Mouse (Mus musculus) embryonic stem cell, embryonic (primary cell): ENCODE results near the gene Slc48a1.

Source experiments
- CTCF ChIA-PET, 4 experiments: fragments of 300-600 bp in 2 of 4; fragments of 350-600 bp in 2 of 4; sonication (Branson Sonifier 250); formaldehyde crosslinking; loops; one replicate each; lab custom pipeline; 2022; ENCODE audit warnings: inconsistent platforms in 2 of 4; lab: Charles Lee
- POLR2A ChIA-PET, 4 experiments: fragments of 300-600 bp in 2 of 4; fragments of 350-600 bp in 2 of 4; sonication (Branson Sonifier 250); formaldehyde crosslinking; loops; one replicate each; lab custom pipeline; 2022; ENCODE audit warnings: antibody characterized with exemption in 4 of 4, inconsistent platforms in 1 of 4; lab: Charles Lee

Gene Slc48a1

DNA sequence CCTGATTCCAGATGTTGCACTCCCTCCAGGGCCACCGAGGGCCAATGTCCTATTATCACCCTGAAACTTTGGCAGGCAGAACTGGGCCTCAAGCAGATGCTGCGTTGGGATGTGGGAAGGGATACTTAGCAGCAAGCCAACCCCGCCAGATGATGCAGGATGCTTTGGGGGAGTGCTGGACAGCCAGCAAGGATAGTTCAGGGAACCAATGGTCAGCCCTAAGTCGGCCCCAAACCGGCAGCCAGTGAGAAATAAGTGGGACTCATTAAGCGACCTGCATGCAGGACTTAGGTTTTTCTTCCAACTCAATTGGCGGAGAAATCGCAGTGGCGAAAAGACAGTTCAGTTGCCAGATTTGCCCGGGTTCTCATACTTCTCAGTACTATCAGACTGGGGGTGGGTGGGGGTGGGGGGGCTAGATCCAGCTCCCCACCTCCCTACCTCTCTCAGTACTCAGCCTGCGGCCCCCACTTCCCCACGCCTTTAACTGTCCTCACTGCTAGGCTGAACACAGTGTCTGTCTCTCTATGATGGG is 52.0 kb downstream of the Slc48a1 start:
- POLR2A ChIA-PET: interaction anchor here in 3 of 4 experiments (0.6 to 1.5 kb wide), 6 partner anchors 14 to 337 kb away, joined by 3 to 5 read pairs (median 3); partner anchors contain the start of gene Ccdc184 (in 1 of the 3)
- CTCF ChIA-PET: interaction anchor here in 2 of 4 experiments (0.5 to 2.8 kb wide), 5 partner anchors 12 to 1199 kb away, joined by 3 to 35 read pairs (median 4); no protein-coding TSS in a partner anchor

DNA sequence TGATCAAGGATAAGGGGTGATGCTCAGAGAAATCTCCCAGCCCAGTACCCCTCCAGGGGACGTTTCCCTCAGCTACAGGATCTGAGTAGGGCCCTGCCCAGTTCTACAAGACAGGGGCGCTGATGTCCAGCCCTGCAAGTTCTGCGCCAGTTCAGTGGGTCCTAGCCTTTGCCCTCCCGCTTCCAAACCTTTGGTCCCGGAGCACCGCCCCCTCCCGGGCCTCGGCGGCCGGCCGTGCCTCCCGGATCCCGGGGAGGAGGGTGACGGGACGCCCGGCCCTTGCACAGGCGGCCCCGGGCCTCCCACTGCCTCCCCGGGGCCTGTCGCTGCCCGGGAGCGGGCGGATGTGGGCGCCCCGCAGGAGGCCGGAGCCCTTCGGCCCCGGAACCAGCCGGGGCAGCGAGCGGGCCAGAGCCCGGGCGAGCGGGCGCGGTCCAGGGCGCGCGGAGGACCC is 52.5 kb downstream of the Slc48a1 start:
- POLR2A ChIA-PET: interaction anchor here in 1 of 4 experiments (0.6 kb wide), 1 partner anchor 249 kb away, joined by 3 read pairs; no protein-coding TSS in a partner anchor
- CTCF ChIA-PET: interaction anchor here in 2 of 4 experiments (1.0 to 2.8 kb wide), 3 partner anchors 11 to 19 kb away, joined by 3 to 35 read pairs (median 13); no protein-coding TSS in a partner anchor

DNA sequence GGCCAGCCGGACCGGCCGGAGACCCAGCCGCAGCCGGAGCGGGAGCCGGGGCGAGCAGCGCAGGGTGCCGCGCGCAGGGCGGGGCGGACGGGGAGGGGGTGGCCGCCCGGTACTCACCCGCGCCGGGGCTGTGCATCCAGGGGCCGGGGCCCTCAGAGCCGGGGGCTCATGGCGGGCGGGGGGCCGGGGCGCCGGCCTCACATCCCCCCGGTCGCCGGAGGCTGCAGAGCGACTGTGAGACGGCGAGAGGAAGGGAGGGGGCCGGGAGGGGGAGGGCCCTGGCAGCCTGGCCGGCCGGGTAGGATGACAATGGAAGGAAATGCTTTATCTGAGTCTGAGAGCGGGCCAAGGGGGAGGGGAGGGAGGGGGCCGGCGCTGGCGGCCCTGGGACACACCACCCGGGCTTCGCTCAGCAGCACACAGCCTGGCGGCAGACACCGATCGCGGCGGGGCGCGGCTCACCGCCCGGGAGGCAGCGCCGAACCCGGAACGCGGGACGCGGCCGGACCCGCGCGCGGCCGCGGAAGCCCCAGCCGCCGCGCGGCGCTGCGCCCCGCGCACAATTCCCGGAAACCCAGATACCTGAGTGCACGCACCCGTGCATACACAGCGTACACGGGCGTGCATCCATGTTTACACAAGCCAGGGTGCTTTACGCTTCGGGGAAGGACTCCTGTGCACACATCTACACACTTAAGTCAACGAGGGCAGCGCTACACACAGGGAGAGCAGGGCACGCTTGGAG is 53.1 kb downstream of the Slc48a1 start:
- ChIA-PET CTCF (interaction anchor here in 2 of 4 experiments (1.0 to 2.7 kb wide), 3 partner anchors 11 to 19 kb away, joined by 3 to 13 read pairs (median 13); no protein-coding TSS in a partner anchor), POLR2A (no interaction called here)

DNA sequence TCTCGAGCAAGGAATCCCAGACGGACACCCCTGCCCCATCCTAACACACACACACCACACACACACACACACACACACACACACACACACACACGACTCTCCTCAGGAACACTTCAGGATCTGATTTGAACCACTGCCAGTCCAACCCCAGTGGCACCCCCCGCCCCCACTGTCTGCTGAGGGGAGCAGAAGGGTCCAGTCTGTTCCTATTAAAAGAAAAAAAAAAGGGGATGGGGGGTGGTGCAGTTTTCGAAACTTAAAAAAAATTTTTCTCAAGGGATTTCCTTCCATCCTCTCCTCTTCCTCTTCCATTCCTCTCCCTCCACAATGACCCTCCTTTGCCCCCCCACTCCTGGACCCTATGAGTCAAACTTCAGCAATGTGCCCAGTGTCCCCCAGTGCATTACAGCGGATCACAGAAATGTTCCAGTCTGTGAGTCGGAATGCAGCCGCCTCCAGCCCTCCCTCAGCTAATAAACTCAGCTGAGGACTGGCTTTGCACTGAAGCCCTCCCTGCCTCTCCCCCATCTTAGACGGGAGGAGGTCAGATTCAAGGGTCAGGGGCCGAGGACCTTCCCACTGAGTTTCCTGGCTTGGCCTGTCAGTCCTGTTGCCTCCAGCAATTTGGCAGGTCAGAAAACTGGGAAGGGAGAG is 53.8 kb downstream of the Slc48a1 start:
- ChIA-PET CTCF (interaction anchor here in 2 of 4 experiments (1.9 to 2.2 kb wide), 2 partner anchors 18 kb away, joined by 6 to 13 read pairs; no protein-coding TSS in a partner anchor), POLR2A (interaction anchor here in 2 of 4 experiments (1.5 to 2.1 kb wide), 2 partner anchors 11 to 45 kb away, joined by 4 to 7 read pairs; no protein-coding TSS in a partner anchor)

DNA sequence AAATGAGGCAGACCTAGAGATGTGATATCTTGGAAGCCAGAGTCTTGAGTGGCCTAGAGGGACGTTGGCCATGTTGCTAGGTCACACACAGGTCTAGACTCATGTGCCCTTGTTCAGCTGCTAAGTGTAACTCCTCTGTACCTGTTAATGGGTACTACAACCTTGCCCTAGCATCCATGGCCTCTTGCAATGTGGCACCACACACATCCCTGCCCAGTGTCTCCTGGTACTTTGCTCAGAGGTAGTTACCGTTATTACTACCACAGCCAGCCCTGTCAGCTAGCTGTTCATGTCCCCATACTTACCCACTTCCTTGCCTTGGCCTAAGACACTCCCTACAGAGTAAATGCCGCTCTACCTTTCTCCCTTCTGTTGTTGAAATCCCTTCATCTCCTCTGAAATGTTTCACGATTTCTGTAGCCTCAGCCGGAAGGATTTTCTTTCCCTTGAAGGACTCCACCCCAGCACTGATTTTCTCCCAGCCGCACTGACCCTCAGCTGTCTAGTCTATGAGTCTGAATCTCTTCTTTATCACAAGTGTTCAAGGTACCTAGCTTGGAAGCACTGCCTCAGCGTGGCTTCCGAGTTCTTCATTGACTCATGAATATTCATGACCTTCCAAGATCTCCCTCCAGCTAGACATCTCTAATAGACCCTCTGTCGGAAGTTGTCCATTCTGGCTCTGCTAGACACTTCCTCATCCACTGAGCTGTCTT is 54.6 kb downstream of the Slc48a1 start:
- ChIA-PET POLR2A (interaction anchor here in 2 of 4 experiments (1.5 to 2.1 kb wide), 2 partner anchors 10 to 45 kb away, joined by 4 to 7 read pairs; no protein-coding TSS in a partner anchor), CTCF (interaction anchor here in 2 of 4 experiments (0.5 to 2.2 kb wide), 4 partner anchors 17 to 687 kb away, joined by 3 to 13 read pairs (median 4); no protein-coding TSS in a partner anchor)

DNA sequence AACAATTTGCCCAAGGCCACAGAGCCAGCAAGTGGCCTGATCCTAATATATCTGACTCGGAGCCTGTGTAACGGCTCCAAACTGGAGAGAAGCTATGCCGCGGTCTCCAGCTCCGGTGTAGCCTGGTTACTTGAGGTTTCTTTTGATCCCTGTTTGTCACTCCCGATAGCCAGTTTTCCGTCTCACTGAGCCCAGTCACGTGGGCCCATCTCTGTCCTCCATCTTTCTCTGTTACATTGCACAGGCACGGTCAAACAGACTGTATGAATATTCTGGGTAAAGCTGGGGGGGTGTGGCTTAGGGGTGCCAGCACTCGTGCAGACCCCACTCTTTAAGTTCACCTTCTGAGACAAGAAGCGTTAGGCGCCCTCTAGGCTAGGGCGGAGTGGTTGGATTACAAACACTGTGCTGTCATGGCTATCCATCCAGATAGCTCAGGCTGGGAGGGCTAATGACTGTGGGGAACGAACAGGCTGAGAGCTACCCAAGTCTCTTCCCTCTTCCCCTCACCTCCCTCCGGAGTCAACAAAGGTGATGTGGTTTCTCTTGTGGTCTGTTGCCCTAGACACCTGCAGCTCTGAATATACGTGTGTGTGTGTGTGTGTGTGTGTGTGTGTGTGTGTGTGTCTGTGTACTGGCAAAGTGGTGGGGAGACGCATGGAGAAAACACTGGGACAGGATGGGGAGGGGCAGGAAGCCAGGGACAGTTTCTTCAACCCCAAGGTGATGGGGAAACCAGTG is 58.0 kb downstream of the Slc48a1 start:
- CTCF ChIA-PET: interaction anchor here (0.6 to 6.3 kb wide), 10 partner anchors 8 to 636 kb away, joined by 3 to 51 read pairs (median 4); partner anchors contain the start of genes Hdac7 (in 1 of the 4) and Tmem106c (in 1 of the 4)
- POLR2A ChIA-PET: interaction anchor here in 3 of 4 experiments (0.6 to 1.3 kb wide), 8 partner anchors 9 to 1452 kb away, joined by 3 to 4 read pairs (median 3); partner anchors contain the start of gene Tmem106c (in 1 of the 3)

DNA sequence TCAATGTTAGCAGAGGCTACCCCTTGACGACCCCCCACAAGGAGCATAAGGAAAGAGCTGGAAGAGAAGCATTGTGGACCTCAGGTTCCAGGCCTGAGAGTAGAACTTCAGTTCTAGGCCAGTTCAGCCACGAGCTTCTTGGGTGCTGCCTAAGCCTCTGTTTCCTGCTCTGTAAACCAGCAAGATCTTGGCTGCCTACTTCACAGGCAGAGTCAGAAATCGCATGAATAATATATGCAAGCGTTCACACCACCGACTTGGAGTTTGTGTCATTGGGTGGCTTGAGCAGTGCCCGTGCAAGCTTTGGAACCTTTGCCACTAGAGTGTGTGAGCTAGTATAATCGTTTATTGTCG is 58.6 kb downstream of the Slc48a1 start:
- ChIA-PET POLR2A (interaction anchor here in 3 of 4 experiments (0.6 to 1.3 kb wide), 9 partner anchors 9 to 1452 kb away, joined by 3 to 4 read pairs (median 3); partner anchors contain the start of gene Tmem106c (in 1 of the 3)), CTCF (interaction anchor here (0.6 to 6.3 kb wide), 9 partner anchors 13 to 172 kb away, joined by 3 to 51 read pairs (median 5); partner anchors contain the start of gene Tmem106c (in 1 of the 4))

DNA sequence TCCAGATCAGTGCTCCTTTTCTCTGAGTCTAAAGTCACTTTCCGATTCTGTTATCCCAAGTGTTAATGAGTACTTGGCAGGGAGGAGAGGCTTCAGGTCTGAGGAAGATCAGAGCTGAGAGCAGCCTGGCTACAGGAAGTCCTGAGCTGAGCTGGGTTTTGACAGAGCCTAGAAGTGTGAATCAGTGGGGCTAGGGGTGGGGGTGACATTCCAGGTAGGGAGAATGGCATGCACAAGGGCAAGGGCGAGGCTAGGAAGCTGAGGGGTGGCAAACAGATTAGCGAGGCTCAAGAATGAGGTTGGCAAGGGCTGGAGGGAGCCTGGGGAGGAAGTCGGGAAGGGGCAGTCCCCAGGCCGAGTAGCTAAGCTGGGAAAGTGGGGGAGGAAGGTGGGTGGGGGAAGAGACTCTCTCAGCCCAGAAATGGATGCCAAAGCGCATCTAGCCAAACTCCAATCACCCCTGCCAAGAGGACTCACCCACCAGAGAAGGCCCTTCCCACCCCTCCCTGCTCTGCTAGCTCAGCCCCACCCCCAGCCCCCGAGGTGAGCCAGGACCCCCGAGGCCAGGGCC is 59.3 kb downstream of the Slc48a1 start:
- ChIA-PET CTCF (interaction anchor here (0.6 to 6.3 kb wide), 7 partner anchors 12 to 173 kb away, joined by 3 to 51 read pairs (median 5); no protein-coding TSS in a partner anchor), POLR2A (interaction anchor here in 2 of 4 experiments (0.7 to 1.5 kb wide), 5 partner anchors 9 to 152 kb away, joined by 3 to 5 read pairs (median 4); no protein-coding TSS in a partner anchor)

DNA sequence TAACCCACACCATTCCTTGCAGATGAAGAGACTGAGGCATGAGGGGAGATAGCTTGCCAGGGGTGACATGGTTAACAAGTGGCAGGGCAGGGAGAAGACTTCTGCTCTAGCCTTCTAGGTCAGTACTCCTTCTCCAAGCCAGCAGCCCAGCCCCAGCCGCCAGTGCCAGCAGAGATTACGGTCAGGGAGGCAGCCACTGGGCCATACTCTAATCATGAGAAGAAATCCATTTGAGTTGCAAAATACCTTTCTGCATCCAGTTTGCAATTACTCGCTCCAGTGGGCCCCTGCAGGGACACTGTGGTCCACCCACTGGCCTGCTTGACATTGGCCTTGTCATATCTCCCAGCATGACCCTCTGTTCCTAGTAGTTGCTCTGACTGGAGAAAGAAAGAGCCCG is 60.1 kb downstream of the Slc48a1 start:
- CTCF ChIA-PET: interaction anchor here in 2 of 4 experiments (3.5 to 6.3 kb wide), 2 partner anchors 11 to 12 kb away, joined by 18 to 51 read pairs; no protein-coding TSS in a partner anchor
- POLR2A ChIA-PET: interaction anchor here in 2 of 4 experiments (0.7 to 3.0 kb wide), 4 partner anchors 9 to 153 kb away, joined by 4 to 14 read pairs (median 5); no protein-coding TSS in a partner anchor

DNA sequence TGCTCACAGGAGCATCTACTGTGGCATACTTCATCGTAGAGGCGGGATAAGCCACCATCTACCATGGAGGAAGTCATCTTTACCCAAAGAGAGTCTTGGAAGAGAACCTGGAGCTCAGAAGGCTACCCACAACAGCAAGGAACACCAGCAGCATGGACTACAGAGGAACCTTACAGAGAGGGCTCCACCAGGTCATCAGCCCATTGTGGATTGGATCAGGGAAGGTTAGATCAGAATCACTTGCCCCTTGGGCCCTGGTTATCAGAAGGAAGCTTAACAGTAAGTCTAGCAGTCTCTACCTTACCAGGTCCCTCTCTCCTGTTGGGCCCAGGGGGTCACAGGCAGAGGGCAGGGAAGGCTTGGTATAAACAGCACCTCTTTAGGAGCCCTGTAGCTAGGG is 60.7 kb downstream of the Slc48a1 start:
- ChIA-PET CTCF (interaction anchor here in 3 of 4 experiments (1.1 to 6.3 kb wide), 5 partner anchors 11 to 62 kb away, joined by 3 to 51 read pairs (median 17); no protein-coding TSS in a partner anchor), POLR2A (interaction anchor here in 2 of 4 experiments (1.2 to 3.0 kb wide), 3 partner anchors 10 to 11 kb away, joined by 3 to 14 read pairs (median 3); no protein-coding TSS in a partner anchor)

DNA sequence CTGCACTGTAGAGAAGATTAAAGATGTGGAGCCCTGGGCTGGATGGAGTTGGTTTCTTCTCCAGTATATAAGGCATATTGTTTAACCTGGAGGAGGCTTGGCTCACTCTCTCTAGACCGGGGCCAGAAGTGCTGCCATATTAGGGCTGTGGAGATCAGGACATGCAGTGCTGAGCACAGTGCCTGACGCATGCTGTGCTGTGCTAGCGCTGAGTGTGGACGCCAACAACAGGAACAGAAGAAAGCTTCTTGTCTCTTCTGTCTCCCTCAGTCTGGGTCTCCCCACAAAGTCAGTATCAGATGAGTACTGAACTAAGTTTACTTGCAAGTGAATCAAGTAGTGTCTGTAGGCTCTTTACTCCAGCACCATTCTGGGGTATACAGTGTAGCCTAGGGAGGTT is 61.2 kb downstream of the Slc48a1 start:
- POLR2A ChIA-PET: interaction anchor here in 2 of 4 experiments (0.6 to 3.0 kb wide), 4 partner anchors 10 to 19 kb away, joined by 3 to 14 read pairs (median 3); no protein-coding TSS in a partner anchor

DNA sequence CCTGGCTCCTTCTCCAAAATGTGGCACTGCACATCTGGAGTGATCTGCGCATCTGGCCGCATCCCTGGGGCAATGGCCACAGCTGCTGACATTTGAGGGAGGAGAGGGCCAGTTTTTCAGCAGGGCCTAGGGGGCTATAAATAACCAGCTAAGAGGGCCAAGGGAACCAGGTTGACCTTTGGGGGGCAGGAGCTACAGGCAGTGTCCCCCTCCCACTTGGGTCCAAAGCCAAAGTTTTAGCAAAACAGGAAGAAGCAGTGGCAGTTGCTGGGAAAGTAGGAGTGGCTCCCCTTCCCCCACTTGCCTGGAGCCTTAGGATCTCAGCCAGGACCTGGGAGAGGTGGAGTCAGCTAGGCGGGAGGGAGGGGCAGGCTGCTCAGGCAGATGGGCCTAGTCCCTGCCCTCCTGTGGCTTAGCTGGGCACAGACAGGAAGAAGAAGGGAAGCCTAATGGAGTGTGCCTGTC is 61.7 kb downstream of the Slc48a1 start:
- ChIA-PET CTCF (interaction anchor here in 3 of 4 experiments (0.8 to 6.3 kb wide), 12 partner anchors 10 to 535 kb away, joined by 3 to 51 read pairs (median 4); partner anchors contain the start of gene Tmem106c (in 1 of the 3)), POLR2A (interaction anchor here in 3 of 4 experiments (0.6 to 3.0 kb wide), 7 partner anchors 10 to 1689 kb away, joined by 3 to 14 read pairs (median 3); no protein-coding TSS in a partner anchor)

More for the DNA sequence above, 61.2 kb downstream of the Slc48a1 start:
- CTCF ChIA-PET: interaction anchor here in 3 of 4 experiments (1.1 to 6.3 kb wide), 6 partner anchors 10 to 63 kb away, joined by 3 to 51 read pairs (median 12); no protein-coding TSS in a partner anchor

DNA sequence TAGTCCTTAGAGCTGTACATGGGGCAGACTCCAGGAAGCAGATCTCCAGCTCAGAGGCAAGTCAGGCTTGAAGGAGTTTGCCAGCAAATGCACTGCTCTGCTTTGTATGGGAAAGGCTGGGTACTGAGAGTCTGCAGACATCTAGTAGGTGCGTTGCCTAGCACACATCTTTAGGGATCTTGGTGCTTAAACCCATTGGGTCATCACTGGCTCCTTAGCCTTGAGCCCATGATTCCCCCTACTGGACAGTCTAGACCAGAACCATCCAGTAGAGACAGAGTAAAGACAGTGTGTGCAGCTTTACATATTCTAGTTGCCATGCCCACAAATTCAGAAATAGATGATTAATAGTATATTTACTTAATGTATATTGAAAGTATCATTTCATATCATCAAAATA is 62.5 kb downstream of the Slc48a1 start:
- ChIA-PET CTCF (interaction anchor here (0.6 to 6.3 kb wide), 11 partner anchors 9 to 534 kb away, joined by 3 to 51 read pairs (median 5); partner anchors contain the start of gene Tmem106c (in 1 of the 4)), POLR2A (interaction anchor here in 2 of 4 experiments (0.6 to 3.0 kb wide), 4 partner anchors 12 to 1690 kb away, joined by 3 to 14 read pairs (median 4); no protein-coding TSS in a partner anchor)

DNA sequence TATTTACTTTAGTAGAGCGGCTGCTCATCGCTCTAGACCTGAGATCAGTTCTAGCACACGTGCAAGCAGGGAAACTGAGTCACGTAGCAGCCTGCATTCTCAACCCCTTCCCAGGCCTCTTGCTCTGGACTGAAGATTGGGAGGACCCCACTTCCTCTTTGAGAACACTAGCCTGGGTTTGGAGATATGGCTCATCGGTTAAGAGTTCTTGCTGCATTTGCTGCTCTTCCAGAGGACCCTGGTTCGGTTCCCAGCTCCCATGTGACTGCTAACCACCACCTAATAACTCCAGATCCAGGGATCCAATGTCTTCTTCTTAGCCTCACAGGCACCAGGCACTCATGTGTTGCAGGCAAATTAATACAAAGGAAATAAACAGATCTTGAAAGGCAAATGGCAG is 63.1 kb downstream of the Slc48a1 start:
- ChIA-PET POLR2A (no interaction called here), CTCF (interaction anchor here in 1 of 4 experiments (1.4 to 3.5 kb wide), 3 partner anchors 8 to 57 kb away, joined by 3 to 18 read pairs (median 4); no protein-coding TSS in a partner anchor)

DNA sequence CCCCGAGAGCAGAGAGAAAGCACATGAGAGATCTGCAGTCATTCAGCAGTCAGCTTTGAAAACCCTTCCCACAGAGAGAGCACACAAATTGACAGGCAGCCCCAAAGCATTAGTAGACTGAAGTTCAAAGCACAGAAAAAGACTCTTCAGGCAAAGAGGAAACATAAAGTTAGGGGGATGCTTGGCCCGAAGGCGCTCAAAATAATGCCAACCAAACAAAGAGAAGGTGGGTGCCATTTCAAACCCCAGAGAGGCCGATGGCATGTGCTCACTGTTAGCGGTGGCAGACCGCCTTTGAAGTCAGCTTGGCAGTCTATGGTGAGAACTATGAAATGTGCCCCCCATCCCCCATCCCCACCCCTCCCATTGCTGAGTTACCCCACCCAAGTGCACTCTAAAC is 63.7 kb downstream of the Slc48a1 start:
- POLR2A ChIA-PET: interaction anchor here in 2 of 4 experiments (0.6 to 1.8 kb wide), 3 partner anchors 9 to 1117 kb away, joined by 3 to 7 read pairs (median 3); no protein-coding TSS in a partner anchor
- CTCF ChIA-PET: interaction anchor here in 3 of 4 experiments (0.7 to 3.5 kb wide), 5 partner anchors 8 to 122 kb away, joined by 3 to 18 read pairs (median 3); partner anchors contain the start of gene Tmem106c (in 1 of the 3)
